Mouse (Mus musculus) embryonic facial prominence, embryonic 15.5 days (tissue): Measurements from ENCODE around the gene P2ry2. TPM values are rescaled to one million over a fixed set of nuclear protein-coding genes. Genes with fewer than 3 reads are reported as not detected.

ENCODE experiments used
- ATAC-seq: fragments of 200-750 bp; cut with Nextera tagmentation; 2 replicates; pipeline ENCODE4 v1.8.0; 2017; ENCODE audit warnings: low read depth, moderate TSS enrichment; ENCODE audit not compliant: insufficient number of reproducible peaks, low FRiP score, low TSS enrichment
- H3K27ac ChIP-seq: fragments of 300-500 bp; sonication (generic); replicated peaks from 2 replicates; pipeline ENCODE4 v1.5.1; 2015; ENCODE audit warnings: mild to moderate bottlenecking, inconsistent platforms
- H3K27me3 ChIP-seq: fragments of 300-500 bp; sonication (generic); 2 replicates; pipeline ENCODE4 v1.6.1; 2015; ENCODE audit warnings: inconsistent platforms
- H3K36me3 ChIP-seq: fragments of 300-500 bp; sonication (generic); 2 replicates; pipeline ENCODE4 v1.6.1; 2015; ENCODE audit warnings: mild to moderate bottlenecking, inconsistent platforms
- H3K4me1 ChIP-seq: fragments of 300-500 bp; sonication (generic); 2 replicates; pipeline ENCODE4 v1.6.1; 2015; ENCODE audit warnings: inconsistent platforms
- H3K4me2 ChIP-seq: fragments of 300-500 bp; sonication (generic); replicated peaks from 2 replicates; pipeline ENCODE4 v1.6.1; 2015; ENCODE audit warnings: mild to moderate bottlenecking, inconsistent platforms
- H3K4me3 ChIP-seq: fragments of 300-500 bp; sonication (generic); replicated peaks from 2 replicates; pipeline ENCODE4 v1.5.1; 2015; ENCODE audit warnings: mild to moderate bottlenecking, inconsistent platforms
- H3K9ac ChIP-seq: fragments of 300-500 bp; sonication (generic); 2 replicates; pipeline ENCODE4 v1.6.1; 2015; ENCODE audit warnings: inconsistent platforms
- H3K9me3 ChIP-seq: fragments of 300-500 bp; sonication (generic); replicated peaks from 2 replicates; pipeline ENCODE4 v1.6.1; 2016; ENCODE audit warnings: inconsistent platforms
- WGBS: fragments of 180-500 bp; shearing (Covaris S2); methylation state at CpG from one replicate; pipeline ENCODE4 v1.1.7; 2015; 5-methylcytosine and 5-hydroxymethylcytosine counted together
- polyA plus RNA-seq: library from polyadenylated mRNA; unstranded; fragments of >200 nt; fragmentation: Nextera tagmentation; extraction: Ambion mirVana; gene quantifications from 2 replicates; pipeline ENCODE4 v1.2.1, GENCODE M21; 2015

The P2ry2 gene
- 2.5 and 3.6 TPM in 2 replicates for polyA plus RNA-seq

DNA sequence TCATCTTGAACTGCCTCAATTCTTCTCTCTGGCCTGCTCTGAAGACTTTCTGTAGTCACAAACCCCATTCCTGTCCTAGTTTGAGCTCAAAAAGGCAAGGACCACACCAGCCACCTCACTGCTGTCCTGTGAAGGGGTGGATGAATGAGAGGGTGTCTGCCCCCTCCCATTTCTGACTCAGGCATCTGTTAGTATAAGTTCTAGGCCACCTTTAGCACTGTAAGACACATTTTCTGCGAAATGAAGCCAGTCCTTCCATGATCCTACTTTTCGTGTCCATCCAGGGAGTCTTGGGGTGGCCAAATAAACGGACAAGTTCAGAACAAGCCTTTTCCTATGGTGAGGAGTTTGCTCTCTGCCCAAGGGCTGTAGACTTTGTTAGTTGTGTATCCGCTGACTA is at the start of gene P2ry2:
TSS of gene P2ry2 (minus strand) at position 326 of the 400 bp plus-strand sequence.
- peak within 1 kb of the TSS; percentile 56 for H3K4me3 ChIP-seq
- peak within 1 kb of the TSS; percentile 23; the same call in 1 of the 2 replicates for H3K9ac ChIP-seq
- H3K9me3 ChIP-seq, result no peaks in the 10 kb centered on the region
- ATAC-seq, result no peak
- peaks cover 43% of the 10 kb centered on the region for H3K4me1 ChIP-seq
- H3K27ac ChIP-seq, result 0 out of 2 replicates have a peak within 1 kb of the TSS, but pooled peaks have one; percentile 1
- peaks cover 34% of the 10 kb centered on the region for H3K27me3 ChIP-seq
- H3K4me2 ChIP-seq, result peak within 1 kb of the TSS; percentile 96
- 65% methylated on average over 4 of the region's 4 CpGs for WGBS
- no peaks in the 10 kb centered on the region for H3K36me3 ChIP-seq

DNA sequence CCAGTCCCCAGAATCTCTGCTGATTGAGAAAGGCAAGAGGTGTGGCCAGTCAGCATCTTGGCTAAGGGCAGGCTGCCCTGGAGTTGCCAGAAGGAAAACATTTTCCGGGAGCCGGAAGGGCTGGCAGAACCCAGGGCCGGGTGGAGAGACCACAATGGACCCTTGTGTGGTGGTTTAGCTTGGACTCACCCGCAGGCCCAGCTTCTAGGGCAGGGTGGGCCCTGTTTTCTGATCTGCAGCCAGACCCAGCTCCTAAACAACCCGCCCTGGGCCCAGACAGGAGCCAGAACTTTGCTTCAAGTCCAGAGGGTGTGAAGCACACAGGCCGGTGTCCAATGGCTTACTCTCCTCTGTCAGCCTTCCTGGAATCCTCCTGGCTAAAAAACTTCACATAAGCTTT is 49.6 kb upstream of the P2ry2 start:
- Histone ChIP-seq H3K4me3 (no peak overlapping the region), H3K27me3 (no peaks in the 10 kb centered on the region), H3K27ac (0 out of 2 replicates have a peak overlapping the region, but pooled peaks have one; percentile 13), H3K9me3 (no peaks in the 10 kb centered on the region), H3K4me2 (no peak overlapping the region), H3K4me1 (peaks cover 7% of the 10 kb centered on the region; the same call in 1 of the 2 replicates), H3K36me3 (no peaks in the 10 kb centered on the region), H3K9ac (no peak overlapping the region)
- 69% methylated on average over 6 of the region's 6 CpGs for WGBS
- ATAC-seq, result peak; percentile 73; the same call in 1 of the 2 replicates

DNA sequence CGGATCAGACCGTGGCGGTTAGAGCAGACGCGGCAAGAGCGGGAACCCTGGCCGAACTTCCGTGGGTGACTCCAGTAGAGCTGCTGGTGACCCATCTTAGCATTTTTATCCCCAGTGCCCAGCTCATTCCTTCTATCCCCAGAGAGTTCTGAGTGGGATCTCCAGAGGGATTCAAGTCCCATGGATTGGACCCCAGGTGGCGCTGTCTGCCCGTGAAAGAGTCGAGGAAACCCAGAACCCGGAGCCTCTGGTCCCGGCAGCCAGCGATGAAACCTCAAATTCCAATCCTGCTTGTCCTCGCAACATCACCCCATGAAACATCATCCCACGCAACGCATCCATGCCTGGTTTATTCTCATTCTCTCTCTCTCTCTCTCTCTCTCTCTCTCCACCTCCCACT is 48.7 kb upstream of the P2ry2 start:
- H3K27me3 ChIP-seq, result no peaks in the 10 kb centered on the region
- H3K27ac ChIP-seq, result no peak overlapping the region
- WGBS, result 8% methylated on average over 17 of the region's 17 CpGs
- ATAC-seq, result no peak
- H3K4me2 ChIP-seq, result peak overlapping the region; percentile 38
- no peaks in the 10 kb centered on the region for H3K36me3 ChIP-seq
- H3K4me3 ChIP-seq, result peak overlapping the region; percentile 12; the same call in 1 of the 2 replicates
- peaks cover 7% of the 10 kb centered on the region; the same call in 1 of the 2 replicates for H3K4me1 ChIP-seq
- no peak overlapping the region for H3K9ac ChIP-seq
- H3K9me3 ChIP-seq, result no peaks in the 10 kb centered on the region

DNA sequence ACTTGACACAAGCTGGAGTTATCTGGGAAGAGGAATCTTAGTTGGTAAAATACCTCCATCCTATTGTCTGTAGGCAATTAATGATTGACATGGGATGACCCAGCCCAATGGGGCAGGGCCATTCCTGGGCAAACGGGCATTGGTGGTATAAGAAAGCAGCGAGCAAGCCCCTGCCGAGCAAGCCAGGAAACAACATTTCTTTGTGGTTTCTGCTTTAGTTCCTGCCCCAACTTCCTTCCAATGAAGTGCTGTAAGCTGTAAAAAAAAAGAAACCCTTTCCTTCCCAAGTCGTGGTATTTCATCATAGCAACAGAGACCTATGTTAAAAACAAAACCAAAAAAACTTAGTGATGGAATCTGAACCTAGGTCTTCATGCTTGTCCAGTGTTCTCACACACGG is 47.8 kb upstream of the P2ry2 start:
- 59% methylated on average over 5 of the region's 5 CpGs for WGBS

DNA sequence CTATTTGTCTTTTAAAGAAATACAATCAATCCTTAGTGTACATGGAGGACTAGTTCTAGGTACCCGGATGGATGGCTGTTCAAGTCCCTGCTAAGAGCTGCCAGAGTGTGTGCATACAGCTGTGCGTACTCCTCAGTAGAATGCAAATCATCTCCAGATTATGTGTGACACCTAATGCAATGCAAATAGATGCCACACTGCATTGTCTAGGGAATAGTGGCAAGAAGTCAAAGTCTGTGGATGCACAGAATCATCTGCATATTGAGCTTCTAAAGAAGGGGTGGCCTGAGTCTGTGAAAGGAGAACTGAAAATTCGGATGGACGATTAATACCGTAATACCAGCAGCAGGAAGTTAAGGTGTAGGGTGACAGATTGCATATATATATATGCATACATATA is 46.5 kb upstream of the P2ry2 start:
- H3K27ac ChIP-seq, result no peak overlapping the region
- 72% methylated on average over 5 of the region's 5 CpGs for WGBS
- H3K4me3 ChIP-seq, result no peak overlapping the region
- H3K4me1 ChIP-seq, result peaks cover 7% of the 10 kb centered on the region; the same call in 1 of the 2 replicates
- H3K9me3 ChIP-seq, result no peaks in the 10 kb centered on the region
- no peaks in the 10 kb centered on the region for H3K36me3 ChIP-seq
- no peak overlapping the region for H3K9ac ChIP-seq
- no peaks in the 10 kb centered on the region for H3K27me3 ChIP-seq
- ATAC-seq, result no peak
- no peak overlapping the region for H3K4me2 ChIP-seq

More for the DNA sequence above, 47.8 kb upstream of the P2ry2 start:
- H3K9me3 ChIP-seq, result no peaks in the 10 kb centered on the region
- no peak overlapping the region for H3K9ac ChIP-seq
- no peak overlapping the region for H3K4me2 ChIP-seq
- no peak overlapping the region for H3K4me3 ChIP-seq
- H3K4me1 ChIP-seq, result peaks cover 7% of the 10 kb centered on the region; the same call in 1 of the 2 replicates
- no peak overlapping the region for H3K27ac ChIP-seq
- H3K36me3 ChIP-seq, result no peaks in the 10 kb centered on the region
- no peaks in the 10 kb centered on the region for H3K27me3 ChIP-seq
- ATAC-seq, result no peak

DNA sequence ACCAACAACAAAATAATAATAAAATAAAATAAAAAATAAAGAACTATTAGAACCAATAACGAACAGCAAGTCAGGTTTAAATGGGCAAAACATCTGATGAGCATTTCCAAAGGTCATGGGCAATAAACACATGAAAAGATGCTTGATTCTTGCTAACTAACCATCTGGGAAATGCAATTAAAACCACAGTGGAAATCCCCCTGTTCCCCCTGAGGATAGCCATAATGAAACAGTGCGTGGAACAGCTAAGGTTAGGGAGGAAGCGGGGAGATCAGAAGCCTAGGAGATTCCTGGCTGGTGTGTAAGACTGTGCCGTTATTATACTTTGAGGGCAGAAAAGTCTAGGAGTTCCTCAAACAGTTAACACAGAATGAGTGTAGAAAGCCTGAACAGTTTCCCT is 44.6 kb upstream of the P2ry2 start:
- Histone ChIP-seq H3K4me1 (peaks cover 7% of the 10 kb centered on the region; the same call in 1 of the 2 replicates), H3K27ac (no peak overlapping the region)
- no peak for ATAC-seq

DNA sequence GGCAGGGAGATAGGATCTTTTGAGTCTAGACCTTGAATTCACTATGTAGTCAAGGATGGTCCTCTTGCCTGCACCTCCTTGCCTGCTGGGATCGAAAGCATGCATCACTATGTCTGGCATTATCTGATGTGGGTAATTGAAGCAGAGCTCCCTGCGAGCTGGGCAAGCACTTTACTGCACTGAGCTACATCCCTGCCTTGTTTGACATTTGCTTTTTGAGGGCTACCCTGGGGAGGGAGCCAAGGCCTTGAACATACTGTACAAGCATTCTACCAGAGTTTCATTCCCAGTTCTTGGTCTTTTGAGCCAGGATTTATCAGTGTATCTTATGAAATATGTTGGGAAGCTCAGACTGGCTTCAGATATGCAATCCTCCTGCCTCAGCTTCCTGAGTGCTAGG is 40.5 kb upstream of the P2ry2 start:
- Histone ChIP-seq H3K4me1 (0 out of 2 replicates have a peak, but pooled peaks cover 3% of the 10 kb centered on the region), H3K4me3 (no peak overlapping the region), H3K27me3 (no peaks in the 10 kb centered on the region), H3K9me3 (no peaks in the 10 kb centered on the region), H3K36me3 (no peaks in the 10 kb centered on the region), H3K4me2 (no peak overlapping the region), H3K9ac (no peak overlapping the region; the same call in 1 of the 2 replicates), H3K27ac (no peak overlapping the region)
- no peak for ATAC-seq
- 50% methylated on average over 2 of the region's 2 CpGs for WGBS

More for the DNA sequence above, 44.6 kb upstream of the P2ry2 start:
- no peak overlapping the region for H3K4me3 ChIP-seq
- H3K4me2 ChIP-seq, result no peak overlapping the region
- WGBS, result 27% methylated on average over 4 of the region's 4 CpGs
- H3K27me3 ChIP-seq, result no peaks in the 10 kb centered on the region
- no peak overlapping the region for H3K9ac ChIP-seq
- no peaks in the 10 kb centered on the region for H3K36me3 ChIP-seq
- H3K9me3 ChIP-seq, result no peaks in the 10 kb centered on the region

DNA sequence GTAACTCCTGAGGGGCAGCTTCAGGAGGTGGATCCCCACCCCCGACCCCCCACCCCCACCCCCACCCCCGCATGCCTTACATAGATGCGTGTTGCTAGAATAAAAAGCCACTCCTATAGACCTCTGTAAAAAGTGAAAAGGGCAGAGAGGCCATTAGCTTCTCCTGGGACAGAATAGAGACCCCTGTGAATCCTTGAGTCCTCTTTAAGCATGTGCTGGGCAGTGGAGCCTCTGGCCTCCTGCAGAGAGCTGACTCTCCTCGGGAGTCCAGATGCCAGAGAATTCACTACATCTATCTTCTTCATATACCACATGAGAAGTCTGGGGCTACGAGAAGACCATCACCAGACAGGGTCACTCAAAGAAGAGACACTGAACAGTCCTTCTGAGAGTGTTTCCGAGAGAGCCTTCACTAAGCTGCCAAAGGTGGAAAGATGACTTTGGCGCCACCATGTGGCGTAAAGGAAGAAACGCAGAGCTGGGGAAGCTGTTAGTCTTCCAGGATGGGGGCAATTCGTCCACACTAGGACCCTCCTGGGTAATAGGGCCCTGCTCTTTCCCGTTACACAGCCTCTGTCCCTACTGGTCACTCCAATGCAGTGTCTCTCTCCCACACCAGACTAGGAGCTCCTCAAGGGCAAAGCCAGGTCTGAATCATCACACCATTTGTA is 39.0 kb upstream of the P2ry2 start:
- no peak for ATAC-seq
- Histone ChIP-seq H3K36me3 (no peaks in the 10 kb centered on the region), H3K4me3 (no peak overlapping the region), H3K9me3 (no peaks in the 10 kb centered on the region), H3K4me2 (no peak overlapping the region), H3K27ac (no peak overlapping the region), H3K27me3 (no peaks in the 10 kb centered on the region), H3K9ac (no peak overlapping the region), H3K4me1 (0 out of 2 replicates have a peak, but pooled peaks cover 3% of the 10 kb centered on the region)
- WGBS, result 16% methylated on average over 11 of the region's 11 CpGs

DNA sequence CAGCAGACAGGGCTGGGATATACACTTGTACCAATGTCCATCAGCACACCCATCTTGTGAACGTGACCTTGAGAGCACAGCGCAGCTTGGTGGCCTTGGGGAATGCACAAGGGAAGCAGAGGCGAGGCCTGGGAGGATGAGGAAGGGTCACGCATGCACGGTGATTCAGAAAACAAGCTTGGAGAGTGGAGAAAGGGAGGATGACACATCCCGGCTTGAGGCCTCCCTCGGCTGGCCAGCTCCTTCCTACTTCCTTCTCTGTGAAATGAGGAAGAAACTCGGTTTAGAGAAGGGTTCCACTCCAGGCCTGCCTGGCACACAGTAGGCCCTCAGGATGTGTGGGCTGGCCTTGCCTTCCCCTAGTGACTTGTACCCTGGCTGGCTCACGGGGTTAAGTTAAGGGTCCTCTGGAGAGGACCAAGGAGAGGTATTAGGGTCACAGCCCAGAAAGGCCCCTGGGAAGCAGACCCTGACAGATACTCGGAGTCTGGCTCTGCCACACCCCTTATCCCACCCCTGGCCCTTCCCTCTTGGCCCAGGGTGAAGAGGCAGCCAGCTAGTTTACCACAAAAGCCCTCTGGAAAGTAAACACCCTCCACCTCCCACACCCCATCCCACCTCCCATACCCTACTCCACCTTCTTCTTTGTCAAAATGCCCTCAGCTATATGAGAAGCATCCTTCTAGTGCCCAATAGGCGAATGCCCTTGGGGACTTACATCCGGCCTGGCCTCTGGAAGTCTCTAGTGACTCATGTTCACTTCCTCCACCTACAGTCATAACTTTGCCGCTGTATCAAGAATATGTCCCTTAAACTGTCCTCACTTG is 38.3 kb upstream of the P2ry2 start:
- Histone ChIP-seq H3K27me3 (no peaks in the 10 kb centered on the region), H3K4me2 (no peak overlapping the region), H3K4me1 (0 out of 2 replicates have a peak, but pooled peaks cover 3% of the 10 kb centered on the region), H3K27ac (no peak overlapping the region), H3K36me3 (no peaks in the 10 kb centered on the region), H3K4me3 (no peak overlapping the region), H3K9me3 (no peaks in the 10 kb centered on the region), H3K9ac (no peak overlapping the region)
- no peak for ATAC-seq
- 70% methylated on average over 13 of the region's 13 CpGs for WGBS

DNA sequence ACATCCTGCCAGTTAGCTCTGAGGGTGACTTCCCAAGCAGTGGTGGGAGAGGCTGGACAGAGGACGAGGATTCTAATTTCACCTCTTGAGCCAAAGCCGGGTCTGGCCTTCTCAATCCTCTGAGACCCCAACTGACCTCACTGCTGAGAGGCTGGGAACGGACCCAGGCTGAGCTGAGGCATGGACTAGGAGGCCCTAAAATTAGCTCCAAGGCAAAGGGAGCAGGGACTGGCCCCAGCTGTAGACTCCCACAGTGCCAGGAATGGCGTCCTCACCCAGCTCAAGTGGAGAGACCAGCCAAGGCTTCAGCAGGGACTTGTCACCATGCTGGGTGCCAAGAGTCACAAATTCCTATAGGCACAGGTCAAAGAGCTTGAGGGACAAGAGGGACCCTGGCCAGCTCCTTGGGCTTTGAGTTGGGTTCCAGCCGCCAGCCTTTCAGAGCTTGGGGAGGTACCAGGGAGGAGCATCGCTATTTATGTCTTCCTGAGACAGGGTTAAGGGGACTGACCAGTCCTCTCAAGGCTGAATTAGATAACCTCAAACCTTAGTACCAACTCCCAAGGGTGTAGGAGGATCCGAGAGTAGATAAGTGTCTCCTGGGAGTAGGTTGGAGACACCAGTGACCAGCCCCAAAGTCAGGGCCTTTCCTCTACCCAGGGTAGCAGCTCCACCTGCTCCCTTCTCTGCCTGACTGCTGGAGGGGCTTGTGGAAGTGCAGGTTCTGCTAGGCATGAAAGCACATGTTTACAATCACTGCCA is 36.8 kb upstream of the P2ry2 start:
- H3K27ac ChIP-seq, result no peak overlapping the region
- no peak overlapping the region for H3K4me2 ChIP-seq
- H3K36me3 ChIP-seq, result no peaks in the 10 kb centered on the region
- no peak overlapping the region for H3K9ac ChIP-seq
- 76% methylated on average over 7 of the region's 7 CpGs for WGBS
- H3K4me3 ChIP-seq, result no peak overlapping the region
- 0 out of 2 replicates have a peak, but pooled peaks cover 3% of the 10 kb centered on the region for H3K4me1 ChIP-seq
- no peaks in the 10 kb centered on the region for H3K9me3 ChIP-seq
- ATAC-seq, result no peak
- no peaks in the 10 kb centered on the region for H3K27me3 ChIP-seq

DNA sequence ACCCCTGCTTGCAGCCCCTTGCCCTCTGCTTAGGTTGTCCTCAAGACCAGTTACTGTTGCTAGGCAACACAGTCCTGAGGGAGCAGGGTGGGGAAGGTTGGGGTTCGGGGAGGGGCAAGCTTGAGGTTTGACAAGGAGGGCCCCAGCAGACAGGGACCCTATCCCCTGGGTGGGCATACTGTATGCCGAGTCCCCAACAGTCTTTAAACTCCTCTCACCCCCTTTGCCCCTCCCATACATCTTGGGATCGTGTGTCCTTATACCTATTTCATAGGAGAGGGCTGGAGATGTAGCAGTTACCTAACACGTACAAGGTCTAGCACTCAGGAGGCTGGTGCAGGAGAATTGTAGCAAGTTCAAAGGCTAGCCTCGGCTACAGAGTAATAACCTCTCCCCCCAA is 35.6 kb upstream of the P2ry2 start:
- Histone ChIP-seq H3K4me1 (0 out of 2 replicates have a peak, but pooled peaks cover 3% of the 10 kb centered on the region), H3K36me3 (no peaks in the 10 kb centered on the region), H3K9ac (no peak overlapping the region), H3K27ac (no peak overlapping the region), H3K27me3 (no peaks in the 10 kb centered on the region), H3K4me2 (no peak overlapping the region), H3K9me3 (no peaks in the 10 kb centered on the region), H3K4me3 (no peak overlapping the region)
- WGBS, result 72% methylated on average over 5 of the region's 5 CpGs
- ATAC-seq, result no peak
